Mouse (Mus musculus): ENCODE results near the gene 1700003F12Rik. TPM values are rescaled to one million over a fixed set of nuclear protein-coding genes. Genes with fewer than 3 reads are reported as not detected.
A peak's percentile ranks its signal among the peaks of the same experiment; 100 is the strongest.

1700003F12Rik gene
- polyA plus RNA-seq, 1 experiment from 2014 or later: 0.54 TPM

GRCm38 (mm10) chr2:154568329-154569070 is 21.6 kb downstream of the 1700003F12Rik start:
- H3K27ac ChIP-seq (ENCODE audit: low read depth, low read length): peak overlapping the region; percentile 77
- WGBS: 19% methylated on average over 10 of the region's 10 CpGs
- peak overlapping the region; percentile 76 for H3K4me3 ChIP-seq (ENCODE audit: low read length)
- peaks cover 40% of the 10 kb centered on the region for H3K4me1 ChIP-seq (ENCODE audit: control insufficient read depth, insufficient read depth, low read length)
- H3K9me3 ChIP-seq (ENCODE audit: control insufficient read depth, low read length): no peaks in the 10 kb centered on the region
- peak; percentile 13; the same call in 1 of the 2 replicates for ATAC-seq (ENCODE audit: low FRiP score, low TSS enrichment)
- H3K36me3 ChIP-seq (ENCODE audit: control insufficient read depth, insufficient read depth, low read length): peaks cover 10% of the 10 kb centered on the region; the same call in 1 of the 2 replicates
- H3K4me2 ChIP-seq (replicated peaks; ENCODE audit: low read depth, low read length): peak overlapping the region; percentile 55
- H3K9ac ChIP-seq (ENCODE audit: low read depth, low read length): peak overlapping the region; percentile 88
- H3K27me3 ChIP-seq (ENCODE audit: control insufficient read depth, insufficient read depth, low read length): no peaks in the 10 kb centered on the region

- Histone ChIP-seq H3K9me3 (ENCODE audit: control insufficient read depth, low read length) (no peaks in the 10 kb centered on the region), H3K27me3 (ENCODE audit: control insufficient read depth, insufficient read depth, low read length) (no peaks in the 10 kb centered on the region), H3K4me2 (replicated peaks; ENCODE audit: low read depth, low read length) (peak overlapping the region; percentile 55), H3K9ac (ENCODE audit: low read depth, low read length) (peak overlapping the region; percentile 88), H3K36me3 (ENCODE audit: control insufficient read depth, insufficient read depth, low read length) (peaks cover 3% of the 10 kb centered on the region; the same call in 1 of the 2 replicates), H3K27ac (ENCODE audit: low read depth, low read length) (peak overlapping the region; percentile 77), H3K4me1 (ENCODE audit: control insufficient read depth, insufficient read depth, low read length) (peaks cover 40% of the 10 kb centered on the region), H3K4me3 (ENCODE audit: low read length) (peak overlapping the region; percentile 76)
- under 1% methylated on average over 47 of the region's 70 CpGs for WGBS
- peak; percentile 82 for ATAC-seq (ENCODE audit: low FRiP score, low TSS enrichment)
Observed at GRCm38 (mm10) chr2:154569071-154569748, 22.3 kb downstream of the 1700003F12Rik start.

GRCm38 (mm10) chr2:154569836-154570286 is 23.0 kb downstream of the 1700003F12Rik start, which contains the start of gene E2f1:
Gene E2f1, minus strand, starts transcription at chr2:154569892.
- Histone ChIP-seq H3K4me2 (replicated peaks; ENCODE audit: low read depth, low read length) (peak within 1 kb of the TSS; percentile 68), H3K4me1 (ENCODE audit: control insufficient read depth, insufficient read depth, low read length) (peaks cover 40% of the 10 kb centered on the region), H3K36me3 (ENCODE audit: control insufficient read depth, insufficient read depth, low read length) (no peaks in the 10 kb centered on the region; the same call in 1 of the 2 replicates), H3K27me3 (ENCODE audit: control insufficient read depth, insufficient read depth, low read length) (no peaks in the 10 kb centered on the region), H3K4me3 (ENCODE audit: low read length) (peak within 1 kb of the TSS; percentile 76), H3K9me3 (ENCODE audit: control insufficient read depth, low read length) (no peaks in the 10 kb centered on the region), H3K9ac (ENCODE audit: low read depth, low read length) (peak within 1 kb of the TSS; percentile 88), H3K27ac (ENCODE audit: low read depth, low read length) (peak within 1 kb of the TSS; percentile 77)
- WGBS: under 1% methylated on average over 23 of the region's 44 CpGs
- ATAC-seq (ENCODE audit: low FRiP score, low TSS enrichment): peak; percentile 98

GRCm38 (mm10) chr2:154570666-154571065 is 23.8 kb downstream of the 1700003F12Rik start:
- peaks cover 40% of the 10 kb centered on the region for H3K4me1 ChIP-seq (ENCODE audit: control insufficient read depth, insufficient read depth, low read length)
- H3K27me3 ChIP-seq (ENCODE audit: control insufficient read depth, insufficient read depth, low read length): no peaks in the 10 kb centered on the region
- H3K27ac ChIP-seq (ENCODE audit: low read depth, low read length): no peak overlapping the region
- no peak overlapping the region for H3K9ac ChIP-seq (ENCODE audit: low read depth, low read length)
- ATAC-seq (ENCODE audit: low FRiP score, low TSS enrichment): no peak
- H3K4me2 ChIP-seq (replicated peaks; ENCODE audit: low read depth, low read length): peak overlapping the region; percentile 68
- peak overlapping the region; percentile 76; the same call in 1 of the 2 replicates for H3K4me3 ChIP-seq (ENCODE audit: low read length)
- 63% methylated on average over 4 of the region's 4 CpGs for WGBS
- H3K36me3 ChIP-seq (ENCODE audit: control insufficient read depth, insufficient read depth, low read length): no peaks in the 10 kb centered on the region
- no peaks in the 10 kb centered on the region for H3K9me3 ChIP-seq (ENCODE audit: control insufficient read depth, low read length)

- Histone ChIP-seq H3K36me3 (ENCODE audit: control insufficient read depth, insufficient read depth, low read length) (no peaks in the 10 kb centered on the region), H3K27ac (ENCODE audit: low read depth, low read length) (no peak overlapping the region), H3K4me2 (replicated peaks; ENCODE audit: low read depth, low read length) (no peak overlapping the region), H3K9me3 (ENCODE audit: control insufficient read depth, low read length) (no peaks in the 10 kb centered on the region), H3K4me1 (ENCODE audit: control insufficient read depth, insufficient read depth, low read length) (peaks cover 38% of the 10 kb centered on the region), H3K9ac (ENCODE audit: low read depth, low read length) (no peak overlapping the region), H3K4me3 (ENCODE audit: low read length) (no peak overlapping the region), H3K27me3 (ENCODE audit: control insufficient read depth, insufficient read depth, low read length) (no peaks in the 10 kb centered on the region)
- ATAC-seq (ENCODE audit: low FRiP score, low TSS enrichment): no peak
- WGBS: 79% methylated on average over 4 of the region's 4 CpGs
Observed at GRCm38 (mm10) chr2:154571266-154571665, 24.4 kb downstream of the 1700003F12Rik start.

- no peak for ATAC-seq (ENCODE audit: low FRiP score, low TSS enrichment)
- H3K27me3 ChIP-seq (ENCODE audit: control insufficient read depth, insufficient read depth, low read length): no peaks in the 10 kb centered on the region
- no peaks in the 10 kb centered on the region for H3K36me3 ChIP-seq (ENCODE audit: control insufficient read depth, insufficient read depth, low read length)
- H3K27ac ChIP-seq (ENCODE audit: low read depth, low read length): no peak overlapping the region
- no peak overlapping the region for H3K9ac ChIP-seq (ENCODE audit: low read depth, low read length)
- WGBS: 74% methylated on average over 8 of the region's 8 CpGs
- H3K9me3 ChIP-seq (ENCODE audit: control insufficient read depth, low read length): no peaks in the 10 kb centered on the region
- no peak overlapping the region for H3K4me2 ChIP-seq (replicated peaks; ENCODE audit: low read depth, low read length)
- no peak overlapping the region for H3K4me3 ChIP-seq (ENCODE audit: low read length)
- H3K4me1 ChIP-seq (ENCODE audit: control insufficient read depth, insufficient read depth, low read length): peaks cover 30% of the 10 kb centered on the region
Observed at GRCm38 (mm10) chr2:154571976-154572375, 25.1 kb downstream of the 1700003F12Rik start.

- Histone ChIP-seq H3K4me1 (ENCODE audit: control insufficient read depth, insufficient read depth, low read length) (peaks cover 20% of the 10 kb centered on the region), H3K4me2 (replicated peaks; ENCODE audit: low read depth, low read length) (no peak overlapping the region), H3K27me3 (ENCODE audit: control insufficient read depth, insufficient read depth, low read length) (no peaks in the 10 kb centered on the region), H3K4me3 (ENCODE audit: low read length) (no peak overlapping the region), H3K9me3 (ENCODE audit: control insufficient read depth, low read length) (no peaks in the 10 kb centered on the region), H3K9ac (ENCODE audit: low read depth, low read length) (no peak overlapping the region), H3K27ac (ENCODE audit: low read depth, low read length) (no peak overlapping the region), H3K36me3 (ENCODE audit: control insufficient read depth, insufficient read depth, low read length) (no peaks in the 10 kb centered on the region)
- no peak for ATAC-seq (ENCODE audit: low FRiP score, low TSS enrichment)
- 90% methylated on average over 3 of the region's 3 CpGs for WGBS
Observed at GRCm38 (mm10) chr2:154572996-154573395, 26.1 kb downstream of the 1700003F12Rik start.

GRCm38 (mm10) chr2:154574271-154574670 is 27.4 kb downstream of the 1700003F12Rik start:
- no peak overlapping the region for H3K4me3 ChIP-seq (ENCODE audit: low read length)
- no peak overlapping the region for H3K9ac ChIP-seq (ENCODE audit: low read depth, low read length)
- H3K27ac ChIP-seq (ENCODE audit: low read depth, low read length): no peak overlapping the region
- WGBS: 58% methylated on average over 7 of the region's 7 CpGs
- no peaks in the 10 kb centered on the region for H3K36me3 ChIP-seq (ENCODE audit: control insufficient read depth, insufficient read depth, low read length)
- H3K9me3 ChIP-seq (ENCODE audit: control insufficient read depth, low read length): no peaks in the 10 kb centered on the region
- peaks cover 10% of the 10 kb centered on the region; the same call in 1 of the 2 replicates for H3K4me1 ChIP-seq (ENCODE audit: control insufficient read depth, insufficient read depth, low read length)
- H3K27me3 ChIP-seq (ENCODE audit: control insufficient read depth, insufficient read depth, low read length): no peaks in the 10 kb centered on the region
- no peak for ATAC-seq (ENCODE audit: low FRiP score, low TSS enrichment)
- H3K4me2 ChIP-seq (replicated peaks; ENCODE audit: low read depth, low read length): no peak overlapping the region

All from kidney, embryonic 14.5 days (tissue).